Mouse (Mus musculus) erythroblast, embryonic 14.5 days (primary cell): ENCODE data around the gene Actr1b. TPM values are rescaled to one million over a fixed set of nuclear protein-coding genes. Genes with fewer than 3 reads are reported as not detected.

ENCODE experiments used
- H3K27me3 ChIP-seq: 2 replicates; pipeline ENCODE4 v1.6.1; 2012; ENCODE audit warnings: inconsistent platforms; ENCODE audit not compliant: control insufficient read depth
- H3K36me3 ChIP-seq: 2 replicates; pipeline ENCODE4 v1.6.1; 2012; ENCODE audit warnings: mild to moderate bottlenecking, inconsistent platforms; ENCODE audit not compliant: control insufficient read depth
- H3K4me1 ChIP-seq: 2 replicates; pipeline ENCODE4 v1.6.1; 2012; ENCODE audit warnings: inconsistent platforms; ENCODE audit not compliant: control insufficient read depth
- H3K4me3 ChIP-seq: replicated peaks from 2 replicates; pipeline ENCODE3; 2012; ENCODE audit warnings: moderate library complexity, mild to moderate bottlenecking, inconsistent platforms
- H3K9me3 ChIP-seq: 2 replicates; pipeline ENCODE4 v1.6.1; 2012; ENCODE audit warnings: low read length, inconsistent platforms, mixed read lengths; ENCODE audit not compliant: control insufficient read depth
- GATA1 ChIP-seq: IDR thresholded peaks from 2 replicates; pipeline ENCODE4 v1.6.1; 2012; ENCODE audit warnings: low read length, inconsistent platforms, mixed read lengths
- TAL1 ChIP-seq: IDR thresholded peaks from 3 replicates; pipeline ENCODE4 v1.6.1; 2012; ENCODE audit warnings: low read length, inconsistent platforms, mixed read lengths
- polyA plus RNA-seq: library from polyadenylated mRNA; stranded (reverse); fragments of >175 nt; gene quantifications from 2 replicates; pipeline ENCODE4 v1.2.3, GENCODE M21; 2012

Actr1b gene
- polyA plus RNA-seq, 1 experiment, result 2.5 TPM

GRCm38 (mm10) chr1:36709055-36709853 is 5.0 kb downstream of the Actr1b start:
- TF ChIP-seq TAL1 (no peak), GATA1 (no peak)
- Histone ChIP-seq H3K4me3 (peak overlapping the region; percentile 97), H3K27me3 (no peaks in the 10 kb centered on the region; the same call in 1 of the 2 replicates), H3K9me3 (peaks cover 11% of the 10 kb centered on the region), H3K4me1 (peaks cover 45% of the 10 kb centered on the region), H3K36me3 (peaks cover 38% of the 10 kb centered on the region)

GRCm38 (mm10) chr1:36708626-36709025 is 5.6 kb downstream of the Actr1b start:
- H3K36me3 ChIP-seq, result peaks cover 44% of the 10 kb centered on the region
- H3K4me3 ChIP-seq, result peak overlapping the region; percentile 97
- H3K27me3 ChIP-seq, result no peaks in the 10 kb centered on the region; the same call in 1 of the 2 replicates
- TF ChIP-seq TAL1 (no peak), GATA1 (no peak)
- H3K9me3 ChIP-seq, result peaks cover 4% of the 10 kb centered on the region
- peaks cover 45% of the 10 kb centered on the region for H3K4me1 ChIP-seq

DNA sequence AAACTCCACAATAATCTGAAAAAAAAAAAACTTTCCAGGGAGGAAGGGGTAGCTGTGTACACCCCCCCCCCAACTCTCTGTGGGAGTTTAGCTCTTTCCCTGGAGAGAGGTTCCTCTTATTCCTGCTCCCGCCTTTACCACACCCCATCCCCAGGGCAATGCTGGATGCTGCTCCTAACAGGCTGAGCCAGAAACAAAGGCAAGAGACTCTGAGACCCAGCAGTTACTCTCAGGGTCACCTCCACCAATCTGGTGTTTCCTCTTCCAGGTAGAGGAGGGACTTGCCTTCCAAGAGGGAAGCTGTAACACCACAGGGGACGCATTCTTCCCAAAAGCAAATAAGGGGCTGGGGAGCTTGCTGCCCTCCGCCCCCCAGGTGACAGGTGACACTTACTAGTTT is 6.4 kb downstream of the Actr1b start:
- TF ChIP-seq TAL1 (no peak), GATA1 (no peak)
- Histone ChIP-seq H3K9me3 (no peaks in the 10 kb centered on the region), H3K27me3 (no peaks in the 10 kb centered on the region), H3K4me1 (peaks cover 45% of the 10 kb centered on the region), H3K4me3 (no peak overlapping the region), H3K36me3 (peaks cover 52% of the 10 kb centered on the region)

DNA sequence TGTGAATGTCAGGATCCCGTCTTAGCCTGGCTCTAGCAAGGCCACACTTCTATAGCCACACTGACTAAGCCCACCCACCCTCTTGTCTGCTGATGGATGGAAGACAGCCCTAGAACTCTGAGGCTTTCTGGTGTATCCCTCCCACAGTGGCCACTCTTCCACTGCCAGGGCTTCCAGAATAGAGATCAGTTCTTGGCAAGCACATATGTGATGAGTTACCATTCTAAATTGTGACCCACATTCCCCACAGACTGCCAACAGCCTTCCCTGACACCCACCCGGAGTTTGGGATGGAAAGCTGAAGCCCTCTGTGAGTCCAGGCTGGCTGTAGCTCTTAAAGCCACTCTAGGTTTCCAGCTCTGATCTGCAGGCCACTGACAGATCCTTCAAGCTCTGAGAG is 7.1 kb downstream of the Actr1b start:
- H3K27me3 ChIP-seq, result no peaks in the 10 kb centered on the region
- no peak overlapping the region for H3K4me3 ChIP-seq
- peaks cover 59% of the 10 kb centered on the region for H3K36me3 ChIP-seq
- no peak for TF ChIP-seq TAL1
- no peak for TF ChIP-seq GATA1
- H3K9me3 ChIP-seq, result no peaks in the 10 kb centered on the region
- peaks cover 45% of the 10 kb centered on the region for H3K4me1 ChIP-seq

GRCm38 (mm10) chr1:36697030-36697429 is 17.2 kb downstream of the Actr1b start:
- Histone ChIP-seq H3K27me3 (no peaks in the 10 kb centered on the region), H3K4me3 (no peak overlapping the region), H3K9me3 (no peaks in the 10 kb centered on the region), H3K4me1 (peaks cover 12% of the 10 kb centered on the region), H3K36me3 (peaks cover 72% of the 10 kb centered on the region)
- TF ChIP-seq GATA1, result no peak
- TF ChIP-seq TAL1, result no peak

DNA sequence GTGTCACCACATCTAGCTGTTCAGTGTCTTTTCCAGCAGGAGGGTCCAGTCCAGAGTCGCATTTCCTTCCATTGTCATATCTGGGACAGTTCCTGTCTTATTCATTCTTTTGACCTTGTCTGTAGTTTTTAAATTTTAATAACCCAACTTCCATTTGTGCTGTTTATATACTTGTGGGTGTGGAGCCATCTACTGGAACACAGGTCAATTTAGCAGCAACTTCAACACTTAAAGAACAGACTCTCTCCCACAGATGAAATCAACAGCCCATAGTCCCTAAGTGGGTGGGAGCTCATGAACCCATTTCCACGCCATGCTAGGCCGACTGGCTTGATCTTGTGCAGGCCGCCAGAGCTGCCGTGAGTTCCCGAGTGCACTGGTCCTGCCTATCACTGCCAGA is 17.8 kb downstream of the Actr1b start:
- TF ChIP-seq GATA1, result no peak
- no peak for TF ChIP-seq TAL1
- H3K4me3 ChIP-seq, result no peak overlapping the region
- H3K27me3 ChIP-seq, result no peaks in the 10 kb centered on the region
- H3K36me3 ChIP-seq, result peaks cover 66% of the 10 kb centered on the region
- peaks cover 17% of the 10 kb centered on the region for H3K4me1 ChIP-seq
- H3K9me3 ChIP-seq, result no peaks in the 10 kb centered on the region

DNA sequence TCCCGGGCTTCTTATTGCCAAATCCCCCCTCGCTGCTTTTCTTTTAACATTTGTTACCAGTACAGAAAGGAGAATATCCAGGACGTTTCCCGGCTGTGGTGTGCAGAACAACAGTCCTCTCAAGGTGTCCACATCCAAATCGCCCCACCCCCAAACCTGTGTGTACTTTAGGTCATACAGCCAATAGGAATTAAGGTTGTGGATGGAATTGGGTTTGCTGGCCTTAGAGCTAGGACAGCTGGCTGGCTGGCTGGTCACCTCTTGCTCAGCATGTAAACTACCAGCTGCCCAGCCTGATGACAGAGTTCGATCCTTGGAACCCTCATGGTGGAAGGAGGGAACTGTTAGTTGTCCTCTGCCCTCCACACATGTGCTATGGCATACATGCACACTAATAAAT is 19.4 kb downstream of the Actr1b start:
- no peak for TF ChIP-seq GATA1
- TF ChIP-seq TAL1, result no peak
- Histone ChIP-seq H3K9me3 (no peaks in the 10 kb centered on the region), H3K4me3 (no peak overlapping the region), H3K36me3 (peaks cover 51% of the 10 kb centered on the region), H3K4me1 (peaks cover 26% of the 10 kb centered on the region), H3K27me3 (no peaks in the 10 kb centered on the region)

DNA sequence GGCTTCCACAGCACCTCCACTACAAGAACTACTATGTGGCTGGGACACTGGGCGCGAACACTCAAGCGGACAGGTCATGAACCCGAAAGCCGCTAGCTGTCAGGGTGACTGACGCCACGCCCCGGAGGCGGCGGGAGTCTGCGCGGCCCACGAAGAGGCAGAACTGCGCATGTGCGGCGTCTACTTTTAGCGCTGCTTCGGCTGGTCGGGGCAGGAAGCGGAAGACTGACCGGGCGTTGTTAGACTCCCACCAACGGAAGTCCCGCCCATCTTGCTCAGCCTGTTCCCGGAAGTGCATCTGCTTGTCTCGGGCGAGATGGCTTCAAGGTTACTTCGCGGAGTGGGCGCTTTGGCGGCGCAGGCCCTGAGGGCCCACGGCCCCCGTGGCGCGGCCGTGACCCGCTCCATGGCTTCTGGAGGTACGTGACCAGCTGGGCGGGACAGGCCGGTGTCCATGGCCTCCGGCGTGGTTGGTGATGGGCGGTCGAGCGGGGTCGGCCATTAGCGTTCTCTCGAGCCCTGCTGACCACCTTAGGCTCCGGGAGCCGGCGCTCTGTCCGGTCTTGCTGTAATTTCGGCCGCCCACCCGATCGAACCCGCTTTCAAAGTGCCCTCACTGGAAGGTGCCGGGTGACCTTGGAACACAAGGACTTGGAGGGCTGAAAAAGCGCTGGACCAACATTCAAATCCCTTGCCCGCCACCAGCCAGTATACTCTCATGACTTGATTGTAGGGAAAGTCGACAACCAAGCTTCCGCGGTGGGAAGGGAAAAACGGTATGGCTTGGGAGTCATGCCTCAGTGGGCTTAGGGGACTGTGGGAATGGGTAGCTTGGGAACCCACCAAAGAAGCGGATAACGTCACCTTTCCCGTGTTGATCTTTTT is 22.7 kb downstream of the Actr1b start, which contains the start of gene Cox5b:
Gene Cox5b, plus strand, starts transcription at position 179 of the 885 bp plus-strand sequence.
- Histone ChIP-seq H3K4me3 (peak within 1 kb of the TSS; percentile 73), H3K9me3 (no peaks in the 10 kb centered on the region), H3K27me3 (no peaks in the 10 kb centered on the region), H3K36me3 (peaks cover 32% of the 10 kb centered on the region), H3K4me1 (peaks cover 24% of the 10 kb centered on the region)
- no peak for TF ChIP-seq TAL1
- no peak for TF ChIP-seq GATA1

- Histone ChIP-seq H3K4me3 (peak overlapping the region; percentile 73), H3K4me1 (peaks cover 24% of the 10 kb centered on the region)
- no peak for TF ChIP-seq GATA1
- TF ChIP-seq TAL1, result no peak
Measured at GRCm38 (mm10) chr1:36690671-36691235, 23.5 kb downstream of the Actr1b start.

More at GRCm38 (mm10) chr1:36690671-36691235, 23.5 kb downstream of the Actr1b start:
- peaks cover 32% of the 10 kb centered on the region for H3K36me3 ChIP-seq
- no peaks in the 10 kb centered on the region for H3K9me3 ChIP-seq
- H3K27me3 ChIP-seq, result no peaks in the 10 kb centered on the region
